Mouse (Mus musculus) urinary bladder, postnatal 25 days (tissue): Measurements from ENCODE around the gene Atxn2l.
"Not testable (repeated sequence)": the region's sequence is repeated elsewhere in the genome, so short reads cannot be mapped to it uniquely, and the experiment has no call there.

Source experiments
- DNase-seq: peaks from one replicate; pipeline ENCODE4 v3.0.0; 2022; ENCODE audit warnings: low spot score

Gene Atxn2l

DNA sequence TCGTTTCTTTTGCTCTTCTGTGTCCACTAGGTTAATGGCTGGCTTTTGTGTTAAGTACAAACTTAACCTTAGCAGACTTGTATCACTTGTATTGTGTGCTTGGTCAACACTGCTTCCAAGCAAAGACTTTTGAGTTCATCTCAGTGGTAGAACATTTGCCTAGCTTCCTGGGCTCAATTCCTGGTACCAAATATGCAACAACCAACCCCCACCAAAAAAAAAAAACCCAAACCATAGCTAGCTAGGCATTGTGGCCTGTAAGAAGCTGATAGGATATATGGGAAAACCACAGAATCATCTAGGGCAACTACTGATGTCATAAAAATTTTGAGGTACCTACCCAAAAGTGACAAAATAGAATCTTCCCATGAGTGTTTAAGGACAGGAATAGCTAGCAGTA, 12.2 kb downstream of the Atxn2l start:
- no peak for DNase-seq

DNA sequence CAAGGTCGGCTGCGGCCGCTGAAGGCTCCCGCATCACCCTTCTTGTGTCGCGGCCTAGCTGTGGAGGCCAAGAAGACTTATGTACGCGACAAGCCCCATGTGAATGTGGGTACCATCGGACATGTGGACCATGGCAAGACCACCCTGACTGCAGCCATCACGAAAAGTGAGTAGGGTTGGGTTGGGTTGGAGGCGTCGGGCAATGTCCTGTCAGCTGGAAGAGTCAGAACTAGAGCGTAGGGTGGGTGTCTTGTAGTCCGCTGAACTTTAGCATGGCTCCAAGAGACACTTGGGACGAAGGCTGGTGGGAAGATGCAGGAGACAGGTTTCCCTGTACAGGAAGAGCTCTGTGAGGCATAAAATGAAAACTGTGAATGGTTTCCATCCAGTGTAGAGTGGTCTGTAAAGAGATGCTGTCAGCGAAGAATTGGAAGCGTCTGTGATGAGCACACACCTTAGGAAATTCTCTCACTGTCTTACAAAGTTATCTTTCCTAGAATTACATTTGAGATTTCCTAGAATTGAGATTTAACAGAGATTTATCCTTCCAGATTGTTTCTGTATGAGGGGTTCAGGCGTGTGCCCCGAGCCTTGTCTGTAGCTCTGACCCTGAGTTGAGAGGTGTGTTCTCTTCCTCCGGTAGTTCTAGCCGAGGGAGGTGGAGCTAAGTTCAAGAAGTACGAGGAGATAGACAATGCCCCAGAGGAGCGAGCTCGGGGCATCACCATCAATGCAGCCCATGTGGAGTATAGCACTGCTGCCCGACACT, 15.4 kb downstream of the Atxn2l start:
- DNase-seq, result not testable (repeated sequence)

DNA sequence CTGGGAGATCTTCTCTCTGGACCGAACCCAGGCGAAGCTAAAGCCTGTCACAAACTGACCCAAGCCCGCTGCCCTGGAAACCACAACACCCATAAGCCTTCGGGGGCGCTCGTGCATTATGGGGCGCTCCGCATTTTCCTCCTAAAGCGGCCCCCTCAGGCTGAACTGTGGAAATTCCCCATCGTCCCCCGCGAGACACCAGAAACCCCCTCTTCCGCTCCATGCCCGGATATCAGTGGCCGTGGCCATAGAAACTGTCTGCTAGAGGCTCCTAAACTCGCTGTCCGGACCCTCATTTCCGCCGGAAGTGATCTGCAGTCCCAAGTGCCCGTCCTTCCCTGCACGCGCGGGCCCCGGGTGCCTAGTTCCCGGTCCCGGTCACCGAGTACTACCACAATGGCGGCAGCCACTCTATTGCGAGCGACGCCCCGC, 16.2 kb downstream of the Atxn2l start, which contains the start of gene Tufm:
Gene Tufm (plus strand): TSS at position 310 of the 432 bp plus-strand sequence.
- peak; percentile 87 for DNase-seq

DNA sequence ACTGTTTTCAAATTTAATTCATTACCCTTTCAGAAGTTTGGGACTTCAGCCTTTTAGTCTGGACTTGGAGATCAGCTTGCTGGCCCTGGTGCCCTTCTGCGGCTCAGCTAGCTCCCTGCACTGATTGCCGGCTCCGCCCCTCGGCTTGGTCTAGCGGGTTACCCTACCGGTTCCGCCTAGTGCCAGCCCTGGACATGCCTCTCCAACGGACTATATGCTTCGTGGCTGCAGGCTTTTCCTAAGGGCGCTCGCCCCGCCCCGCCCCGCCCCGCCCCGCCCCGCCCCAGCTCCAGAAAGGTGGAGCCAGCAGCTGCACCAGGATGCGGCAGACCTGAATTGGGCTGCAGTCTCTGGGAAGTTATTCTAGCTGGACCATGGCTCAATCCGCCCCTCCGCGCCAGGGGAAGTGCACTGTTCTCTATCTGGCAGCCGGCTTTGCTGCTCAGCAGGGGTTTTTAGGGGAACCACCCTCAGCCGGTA, 20.8 kb downstream of the Atxn2l start:
- peak; percentile 66 for DNase-seq

DNA sequence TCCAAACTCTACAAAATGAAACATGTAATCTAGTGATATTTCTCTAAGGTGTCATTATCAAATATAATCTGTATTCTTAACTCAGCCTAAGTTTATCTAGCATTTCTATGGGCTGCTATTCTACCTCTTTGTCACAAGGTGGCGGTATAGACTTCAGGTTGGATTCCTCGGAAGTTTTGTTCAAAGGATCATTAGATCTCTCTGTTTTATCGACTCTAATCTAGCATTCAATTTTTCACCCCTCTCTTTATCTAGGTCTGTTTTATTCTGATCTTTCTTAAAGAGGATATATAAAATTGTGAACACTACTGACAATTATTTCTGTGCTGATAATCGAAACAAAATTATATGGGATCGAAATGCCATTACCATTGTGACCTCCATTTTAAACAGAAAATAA, 21.5 kb downstream of the Atxn2l start:
- no peak for DNase-seq

DNA sequence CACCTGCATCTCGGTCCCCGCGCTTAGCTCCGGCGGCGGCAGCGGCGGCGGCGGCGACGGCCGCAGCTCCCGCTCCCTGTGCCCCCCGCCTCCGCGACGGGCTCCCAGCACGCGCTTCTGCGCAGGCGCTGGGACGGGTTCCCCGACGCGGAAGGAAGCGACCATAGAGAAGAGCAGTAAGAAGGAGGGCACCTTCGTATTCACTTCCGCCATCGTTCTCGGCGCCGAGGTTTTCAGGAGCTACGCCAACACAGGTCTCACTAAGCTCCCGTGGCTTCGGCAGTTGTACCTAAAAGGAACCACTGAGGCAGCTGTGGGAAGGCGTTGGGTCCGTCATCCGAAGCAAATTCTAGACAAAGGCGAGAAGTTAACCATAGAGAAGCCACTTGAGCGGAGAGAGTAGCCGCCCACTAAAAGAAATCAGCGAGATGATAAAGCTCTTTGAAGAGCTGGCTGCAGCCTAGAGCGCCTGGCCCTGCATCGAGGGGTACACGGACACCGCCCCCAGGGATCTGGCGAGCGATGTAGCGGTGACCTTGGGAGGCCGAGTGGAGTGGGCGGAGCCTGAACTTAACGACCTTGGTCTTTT, 28.1 kb downstream of the Atxn2l start, which contains the start of gene Sh2b1:
Gene Sh2b1 (minus strand): TSS at position 432 of the 589 bp plus-strand sequence.
- peak; percentile 80 for DNase-seq

DNA sequence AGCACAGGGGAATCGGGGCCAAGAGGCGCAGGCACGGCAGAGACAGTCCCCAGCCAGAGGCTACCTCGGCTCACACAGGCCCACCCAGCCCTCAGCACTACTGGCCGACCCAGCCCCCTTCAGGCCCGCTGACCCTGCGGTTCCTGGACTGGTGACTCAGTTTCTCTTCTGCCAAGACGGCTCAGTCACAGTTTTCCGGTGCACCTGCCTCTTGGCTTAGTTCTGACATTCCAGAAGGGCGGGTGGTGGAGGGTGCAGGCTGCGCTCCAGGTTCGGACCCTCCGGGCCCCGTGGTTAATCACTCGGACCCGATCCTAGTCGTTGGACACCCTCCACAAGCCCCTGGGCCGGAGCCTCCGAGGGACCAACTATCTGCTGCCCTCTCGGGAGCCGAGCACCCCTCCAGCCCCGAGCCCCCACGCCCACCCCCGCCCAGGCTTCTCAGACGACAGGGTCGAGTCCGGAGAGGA, 28.7 kb downstream of the Atxn2l start:
- peak; percentile 26 for DNase-seq

DNA sequence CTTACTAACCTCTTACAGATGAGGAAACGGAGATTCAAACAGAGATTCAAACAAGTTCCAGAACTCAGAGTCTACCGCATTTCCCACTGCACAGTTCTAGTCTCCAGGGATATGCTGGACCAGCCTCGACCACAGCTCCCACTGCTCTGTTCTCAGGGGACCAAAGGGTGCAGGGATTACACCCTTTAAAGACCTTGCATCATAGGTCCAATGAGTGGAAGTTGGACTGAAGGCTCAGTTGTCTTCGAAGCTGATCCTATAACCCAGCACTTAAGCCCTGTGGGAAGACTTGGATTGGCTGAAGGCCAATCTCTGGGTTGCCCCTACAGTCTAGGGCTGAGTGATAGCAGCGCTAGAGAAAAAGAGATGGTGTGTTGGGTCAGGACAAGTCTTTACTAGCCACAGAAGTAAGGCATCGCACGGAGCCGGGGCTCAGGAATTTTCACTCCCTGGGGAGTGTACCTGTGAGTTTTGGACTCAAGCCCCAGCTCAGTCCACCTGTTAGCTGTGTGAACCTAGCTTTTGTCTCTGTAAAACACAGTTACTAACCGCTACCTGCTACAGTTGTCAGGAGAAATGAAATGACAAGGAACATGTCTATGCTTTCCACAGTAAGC, 29.7 kb downstream of the Atxn2l start:
- no peak for DNase-seq

DNA sequence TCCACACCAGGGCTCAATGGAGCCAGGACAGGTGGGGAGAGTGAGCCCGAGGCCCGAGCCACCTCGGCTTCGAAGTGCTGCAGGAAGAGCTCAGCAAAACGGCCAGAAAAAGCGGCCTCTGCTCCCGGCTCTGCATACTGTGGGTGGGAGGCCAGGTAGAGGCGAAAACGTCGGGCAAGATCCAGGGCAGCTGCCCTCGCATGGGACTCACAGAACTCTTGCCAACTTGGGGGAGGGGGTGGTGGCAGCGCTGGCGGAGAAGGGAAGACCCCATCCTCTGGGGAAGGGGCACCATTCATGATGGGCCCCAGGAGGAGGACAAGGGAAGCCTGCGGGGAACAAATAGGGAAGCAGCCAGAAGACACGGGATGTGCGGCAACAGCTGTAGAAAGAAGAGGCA, 30.5 kb downstream of the Atxn2l start:
- no peak for DNase-seq

DNA sequence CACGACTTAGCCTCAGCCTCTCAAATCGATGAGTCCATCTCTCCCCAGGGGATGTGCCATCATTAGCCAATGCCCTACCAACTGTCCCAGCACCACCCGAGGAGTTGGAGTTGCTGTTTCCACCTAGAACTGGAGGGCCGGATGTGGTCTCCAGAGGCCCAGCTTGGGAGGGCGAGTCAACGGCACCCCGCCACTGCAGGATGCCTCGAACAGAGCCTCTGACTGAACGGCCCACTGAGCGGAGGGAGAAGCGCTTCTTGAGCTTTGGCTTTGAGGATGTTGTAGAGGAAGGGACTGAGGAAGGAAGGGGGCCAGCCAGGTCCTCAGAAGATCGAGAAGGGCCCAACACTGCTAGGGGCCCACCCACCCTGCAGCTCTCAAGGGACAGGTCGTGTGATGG, 30.9 kb downstream of the Atxn2l start:
- DNase-seq, result no peak

DNA sequence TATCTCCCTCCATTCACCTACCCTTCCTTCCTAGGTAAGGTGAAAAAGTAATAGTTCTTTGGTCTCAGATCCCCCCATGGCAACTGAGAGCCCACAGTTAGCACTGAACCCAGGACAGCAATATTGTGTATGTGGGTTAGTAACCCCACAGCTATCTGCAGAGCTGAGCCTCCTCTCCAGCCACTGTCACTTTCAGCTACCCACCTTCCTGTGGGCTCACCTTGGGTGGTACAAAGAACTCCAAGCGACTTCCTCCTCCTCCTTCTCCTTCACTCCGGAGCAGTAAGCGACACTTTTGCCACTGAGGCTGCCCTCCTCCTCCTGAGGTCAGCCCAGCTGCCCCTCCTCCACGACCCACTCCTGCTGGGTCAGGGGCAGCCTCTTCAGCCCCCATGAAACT, 31.4 kb downstream of the Atxn2l start:
- DNase-seq, result no peak

DNA sequence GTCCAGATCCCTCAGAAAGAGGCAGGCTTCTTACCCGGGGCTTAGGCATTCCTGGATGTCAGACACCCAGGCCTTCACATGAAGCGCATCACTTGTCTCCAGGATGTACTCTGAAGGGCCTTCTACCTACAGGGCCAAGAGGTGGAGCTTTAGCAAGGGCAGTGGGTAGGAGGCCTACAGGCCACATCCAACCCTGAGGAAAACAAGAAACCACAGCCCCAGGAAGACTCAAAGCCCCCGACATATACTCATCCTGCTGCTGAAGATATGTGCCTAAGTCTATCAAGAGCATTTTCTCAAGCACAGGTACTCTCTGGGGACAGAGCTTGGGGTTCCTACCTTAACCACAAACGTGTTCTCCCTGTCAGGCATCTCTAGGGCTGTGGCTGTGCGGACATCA, 31.9 kb downstream of the Atxn2l start:
- DNase-seq, result no peak

DNA sequence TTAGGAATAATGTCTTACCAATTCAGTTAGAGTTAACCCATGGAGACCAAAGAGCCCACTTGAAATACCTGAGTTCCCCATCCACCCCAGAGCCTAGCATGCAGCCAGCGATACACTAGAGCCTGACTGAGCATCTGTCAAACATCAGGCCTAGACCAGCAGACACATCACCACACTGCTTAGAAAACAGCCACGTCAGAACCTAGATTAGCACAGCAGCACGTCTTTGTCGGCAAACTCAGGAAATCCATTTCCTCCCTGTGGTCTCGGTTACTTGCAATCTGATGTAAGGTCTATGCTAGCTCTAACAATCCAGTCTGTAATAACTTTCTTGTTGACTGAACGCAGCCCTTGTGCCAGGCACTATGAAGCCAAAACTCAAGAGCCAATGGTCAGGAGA, 33.2 kb downstream of the Atxn2l start:
- no peak for DNase-seq

DNA sequence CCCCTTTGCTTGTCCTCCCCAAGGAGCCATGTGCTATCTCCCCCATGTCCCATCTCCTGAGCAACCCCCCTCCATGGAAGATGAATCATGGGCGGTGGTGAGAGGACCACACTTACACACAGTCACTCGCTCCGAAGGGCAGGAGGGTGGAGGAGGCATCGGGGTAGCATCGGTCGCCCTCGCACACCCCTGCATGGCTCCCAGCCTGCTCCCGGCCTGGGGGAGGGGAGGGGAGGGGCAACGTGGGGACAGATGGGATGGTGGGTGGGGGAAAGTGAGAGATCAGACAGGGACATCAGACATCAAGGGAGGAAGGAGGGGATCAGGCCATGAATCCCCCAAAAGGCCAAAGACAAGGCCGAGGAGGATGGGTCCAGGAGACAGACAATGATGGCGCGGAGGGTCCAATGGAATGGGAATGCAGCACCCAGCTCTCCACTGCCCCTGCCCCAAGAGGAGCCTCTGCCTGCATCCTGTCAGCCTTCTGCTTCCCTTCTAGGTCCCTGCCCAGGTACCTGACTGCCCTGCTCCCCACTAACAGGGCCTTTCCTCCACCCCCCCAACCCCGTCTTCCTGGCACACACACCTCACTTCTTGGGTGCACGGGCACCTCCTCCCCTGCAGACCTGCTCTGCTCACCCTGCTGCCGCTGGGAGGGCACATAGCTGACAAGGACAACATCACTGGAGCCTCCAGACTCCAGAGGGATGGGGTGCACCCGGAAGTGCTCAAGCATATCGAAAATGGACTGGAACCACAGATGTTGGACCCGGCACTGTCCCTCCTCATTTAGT, 35.2 kb downstream of the Atxn2l start:
- DNase-seq, result no peak

DNA sequence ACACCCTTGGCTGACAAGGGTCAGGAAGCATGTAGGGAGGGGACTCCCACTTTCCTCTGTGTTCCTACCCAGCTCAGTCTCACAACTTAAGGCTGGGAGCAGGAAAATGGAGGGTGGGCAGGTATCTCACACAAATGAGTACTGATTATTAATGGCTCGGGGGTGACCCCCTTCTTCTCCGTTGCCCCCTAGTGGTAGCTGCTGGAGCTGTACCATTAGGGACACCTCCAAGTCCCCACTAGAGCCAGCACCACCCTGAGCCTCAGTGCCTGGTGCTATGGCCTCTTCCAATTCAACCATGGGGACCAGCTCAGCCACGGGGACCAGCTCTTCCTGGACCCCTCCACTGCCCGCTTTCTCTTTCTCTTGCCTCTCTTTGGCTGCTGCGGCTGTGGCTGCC, 36.0 kb downstream of the Atxn2l start:
- DNase-seq, result peak; percentile 32

DNA sequence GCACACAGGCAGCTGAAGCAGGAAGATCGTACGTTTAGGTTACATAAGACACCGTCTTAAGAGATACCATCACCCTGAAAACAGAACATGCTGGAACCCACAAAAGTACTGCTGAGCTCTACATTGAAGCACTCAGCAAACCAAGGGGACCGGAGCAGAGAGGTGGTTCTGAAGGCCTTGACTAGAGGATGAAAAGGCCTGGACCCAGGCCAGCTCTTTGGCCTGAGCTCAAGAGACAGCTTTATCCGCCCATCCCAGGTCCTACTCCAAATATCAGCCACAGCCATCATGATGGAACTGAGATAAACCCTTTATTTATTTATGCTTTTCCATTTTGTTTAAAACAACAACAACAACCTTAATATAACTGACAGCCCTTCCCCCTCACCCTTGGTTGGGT, 36.5 kb downstream of the Atxn2l start:
- DNase-seq, result no peak

DNA sequence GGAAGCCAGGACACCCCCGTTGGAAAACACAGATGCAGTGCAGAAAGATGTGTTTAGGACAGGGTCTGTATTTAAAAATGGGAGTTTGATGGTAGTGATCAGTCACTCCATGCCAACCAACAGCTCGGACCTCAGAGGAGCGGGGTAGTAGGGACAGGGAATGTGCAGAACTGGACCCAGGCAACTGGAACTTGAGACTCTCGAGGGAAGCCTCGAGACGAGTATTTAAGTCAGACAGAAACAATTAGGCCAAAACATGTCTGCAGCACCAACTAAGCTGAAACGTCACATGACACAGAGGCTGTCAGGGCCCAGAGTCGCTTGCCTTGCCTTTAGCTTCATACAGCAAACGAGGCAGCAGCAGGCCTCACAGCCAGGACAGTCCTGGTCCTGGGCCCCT, 37.1 kb downstream of the Atxn2l start:
- DNase-seq, result no peak

DNA sequence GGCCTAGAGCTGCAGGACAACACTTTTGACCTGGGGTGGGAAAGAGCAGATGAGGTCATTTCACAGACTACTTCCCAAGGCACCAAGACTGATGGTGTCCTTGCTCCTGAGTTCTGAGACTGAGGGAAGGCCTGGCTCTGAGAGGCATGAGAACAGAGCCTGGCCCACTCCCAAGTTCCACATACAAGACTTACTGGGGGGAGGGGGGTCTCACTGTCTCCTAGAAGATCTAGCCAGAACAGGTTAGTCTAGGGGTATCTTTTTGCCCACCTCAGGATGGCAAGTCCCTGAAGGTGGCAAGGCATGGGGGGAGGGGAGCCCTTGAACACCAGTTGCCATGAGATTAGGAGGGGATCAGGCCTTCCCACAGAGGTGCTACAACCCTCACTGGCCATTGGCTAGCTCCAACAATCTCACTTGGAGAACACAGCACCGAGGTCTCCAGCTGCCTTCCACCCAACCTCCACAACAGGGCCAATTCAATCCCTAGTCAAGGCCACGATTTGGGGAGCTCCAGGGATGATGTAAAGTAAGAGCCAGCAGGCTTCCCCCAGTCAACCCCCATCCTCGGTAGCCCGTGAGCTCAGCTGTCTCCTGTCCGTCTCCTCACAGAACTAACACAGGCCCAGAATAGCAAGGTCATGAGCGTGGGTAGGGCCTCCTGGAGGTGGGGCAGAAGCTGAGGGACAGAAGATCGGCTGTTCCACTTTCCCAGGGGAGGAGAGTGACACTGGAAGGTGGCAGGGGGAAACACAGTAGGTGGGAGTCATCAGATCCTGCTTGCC, 37.8 kb downstream of the Atxn2l start:
- no peak for DNase-seq

DNA sequence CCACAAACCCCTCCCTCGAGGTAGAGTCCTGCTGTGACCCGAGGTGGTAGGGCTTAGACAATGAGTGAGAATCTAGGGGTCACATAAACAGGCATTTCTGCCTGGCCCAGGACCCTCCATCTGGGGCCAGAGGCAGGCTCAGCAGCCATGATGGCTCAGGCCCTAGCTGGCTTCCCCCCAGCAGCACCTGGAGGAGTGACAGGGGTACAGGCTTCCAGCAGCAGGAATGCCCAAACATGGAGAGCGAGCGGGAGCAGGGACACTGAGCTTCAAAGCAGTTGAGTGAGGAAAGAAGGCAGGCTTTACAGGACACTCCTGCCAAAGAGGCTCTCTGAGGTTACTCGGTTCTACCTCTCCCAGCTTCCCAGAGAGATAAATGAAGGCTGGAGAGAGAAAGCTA, 38.4 kb downstream of the Atxn2l start:
- DNase-seq, result no peak

DNA sequence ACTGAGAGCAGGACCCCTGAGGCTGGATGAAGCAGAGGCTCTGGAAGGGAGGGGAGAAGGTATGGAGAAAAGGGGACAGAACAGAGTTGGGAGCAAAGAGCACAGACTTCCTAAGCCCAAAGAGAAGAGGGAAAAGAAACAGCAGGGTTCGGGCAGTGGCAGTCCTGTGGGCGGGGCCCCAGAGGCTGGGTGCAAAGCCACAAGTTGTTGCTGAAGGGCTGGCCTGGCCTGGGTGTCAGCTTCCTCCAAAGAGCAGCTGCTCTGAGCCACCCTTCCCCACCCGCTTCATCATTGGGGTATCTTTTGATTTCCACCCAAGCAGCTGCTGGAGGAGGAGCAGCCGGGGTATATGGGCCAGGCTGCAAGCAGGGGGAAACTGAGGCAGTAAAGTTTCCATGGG, 39.1 kb downstream of the Atxn2l start:
- DNase-seq, result no peak

DNA sequence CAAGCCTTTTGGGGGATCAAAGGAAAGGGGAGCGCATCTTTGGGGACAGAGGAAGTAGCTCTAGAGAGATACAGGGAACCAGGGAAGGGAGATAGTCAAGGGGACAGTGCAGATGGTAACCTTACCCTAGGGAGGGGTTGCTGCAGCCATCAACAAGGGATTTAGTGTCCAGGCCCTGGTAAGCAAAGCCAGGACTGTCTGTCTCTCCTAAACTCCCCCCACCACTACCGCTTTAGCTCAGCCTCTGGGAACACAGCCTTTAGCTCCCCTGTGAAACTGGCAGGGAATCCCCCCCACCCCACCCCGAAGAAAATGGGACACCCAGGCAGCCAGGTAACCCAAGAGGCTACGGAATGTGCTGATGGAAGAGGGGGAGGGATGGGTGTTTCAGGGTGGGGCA, 39.7 kb downstream of the Atxn2l start:
- DNase-seq, result no peak
